Mouse (Mus musculus) stomach, postnatal 0 days (tissue): ENCODE results near the gene Creld2.

Source experiments
- CTCF ChIP-seq: IDR thresholded peaks from 2 replicates; pipeline ENCODE4 v1.5.1; 2016; ENCODE audit warnings: antibody characterized with exemption, low read depth, mild to moderate bottlenecking, moderate library complexity
- EP300 ChIP-seq: optimal IDR thresholded peaks from 2 replicates; pipeline ENCODE3; 2016; ENCODE audit warnings: antibody characterized with exemption

- no peak for TF ChIP-seq CTCF
- TF ChIP-seq EP300, result no peak
Measured at GRCm38 (mm10) chr15:88832536-88832935, 13.1 kb downstream of the Creld2 start.
